ENCODE assay signal across 9 mouse cellular contexts in the genomic region with DNA sequence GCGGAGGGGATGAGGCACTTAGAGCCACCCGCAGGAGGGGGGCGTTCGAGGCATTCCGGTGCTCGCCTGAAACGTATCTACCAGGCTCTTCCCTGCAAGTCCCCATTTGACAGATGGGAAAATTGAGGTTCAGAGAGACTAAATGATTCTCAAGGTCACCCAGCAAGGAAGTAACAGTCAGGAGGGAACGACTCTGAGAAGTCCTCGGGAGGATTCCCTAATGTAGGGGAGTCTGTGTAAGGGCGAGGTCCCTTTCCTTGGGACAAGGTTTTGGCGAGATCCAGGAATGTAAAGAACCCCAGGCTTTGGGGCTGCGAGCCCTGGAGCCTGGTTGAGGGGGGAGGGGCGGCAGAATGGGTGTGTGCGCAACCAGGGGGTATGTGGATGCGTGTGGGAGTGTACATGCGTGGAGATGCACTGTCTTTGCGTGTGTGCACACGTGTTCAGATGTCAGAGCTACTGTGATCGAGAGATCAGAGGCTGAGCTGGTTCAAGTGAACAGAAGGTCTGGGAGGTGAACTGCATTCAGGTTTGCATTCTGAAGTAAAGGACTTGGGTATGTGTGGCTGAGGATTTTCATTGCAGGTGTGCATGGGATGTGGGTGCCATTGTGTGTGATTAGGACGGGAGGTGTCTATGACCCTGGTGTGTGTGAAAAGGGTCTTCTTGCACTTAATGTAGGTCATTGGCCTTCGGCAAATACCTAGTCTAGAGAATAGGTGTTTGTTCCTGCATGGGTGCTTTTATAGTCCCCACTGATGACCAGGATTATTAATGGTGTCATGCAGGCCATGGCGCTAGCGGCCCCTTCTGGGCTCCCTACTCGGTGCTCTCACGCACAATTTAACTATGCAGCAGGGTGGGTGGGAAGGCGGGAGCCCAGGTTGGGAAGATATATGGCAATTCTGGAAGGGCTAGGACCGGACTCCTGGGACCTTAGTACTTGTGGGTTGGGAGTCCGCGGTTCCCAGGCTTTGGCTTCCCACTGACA. TPM values are rescaled to one million over a fixed set of nuclear protein-coding genes. Genes with fewer than 3 reads are reported as not detected.
A peak's percentile ranks its signal among the peaks of the same experiment; 100 is the strongest.
DNase-seq lines count a peak whose midpoint lies in the region; ATAC-seq and TF ChIP-seq lines count a peak whose summit lies in the region.
"Had no signal": no experiment of that assay in that cellular context is flagged by ENCODE, and none has a peak within 500 bp of the region (broad histone marks: within the 10 kb centered on the region; RNA-seq: fewer than 3 reads in every experiment).

No protein-coding gene starts in this region.

- H3K27ac ChIP-seq in cerebellum, adult 2 months (ENCODE audit: insufficient read depth, low read length): no peak overlapping the region
- H3K27ac ChIP-seq in forebrain, embryonic 15.5 days (replicated peaks): no peak overlapping the region
- peak overlapping the region; percentile 83 for H3K27ac ChIP-seq in midbrain, embryonic 16.5 days (ENCODE audit: low read length)

- no peaks in the 10 kb centered on the region for H3K27me3 ChIP-seq in cerebellum, adult 2 months (ENCODE audit: control insufficient read depth, insufficient read depth, low read length)
- peaks cover 21% of the 10 kb centered on the region for H3K27me3 ChIP-seq in forebrain, embryonic 15.5 days
- peaks cover 2% of the 10 kb centered on the region; the same call in 1 of the 2 replicates for H3K27me3 ChIP-seq in midbrain, embryonic 16.5 days (ENCODE audit: control insufficient read depth, insufficient read depth, low read depth, low read length)

- no peak for TF ChIP-seq CTCF in cerebellum, adult 2 months (IDR thresholded peaks at IDR 0.05; ENCODE audit: borderline replicate concordance, insufficient read depth, low read depth, low read length)

- ATAC-seq in CD4-positive, CD25-positive, alpha-beta regulatory T cell, adult 4 months: peak; percentile 27
- ATAC-seq in forebrain, embryonic 15.5 days (replicated peaks): no peak
- peak; percentile 13; the same call in 1 of the 2 replicates for ATAC-seq in midbrain, embryonic 16.5 days

- H3K36me3 ChIP-seq in forebrain, embryonic 15.5 days: no peaks in the 10 kb centered on the region
- no peaks in the 10 kb centered on the region for H3K36me3 ChIP-seq in midbrain, embryonic 16.5 days (ENCODE audit: control insufficient read depth, insufficient read depth, low read length)

- H3K9me3 ChIP-seq in forebrain, embryonic 15.5 days: no peaks in the 10 kb centered on the region
- no peaks in the 10 kb centered on the region for H3K9me3 ChIP-seq in midbrain, embryonic 16.5 days (replicated peaks; ENCODE audit: control insufficient read depth, low read length, poor library complexity, severe bottlenecking)

- DNase-seq in cerebellum, adult 2 months: peak; percentile 34 to 44
- no peak for DNase-seq in cerebellum, adult 11 months
- peak; percentile 61 for DNase-seq in kidney, postnatal 10 days
- no peak for DNase-seq in left cerebral cortex, adult 11 months (ENCODE audit: low spot score)
- DNase-seq in spleen, postnatal 14 days (ENCODE audit: low spot score in 2 of 2): no peak

- peak overlapping the region; percentile 60 for H3K4me3 ChIP-seq in cerebellum, adult 2 months (replicated peaks; ENCODE audit: insufficient read depth, low read depth, low read length)
- peak overlapping the region; percentile 79 for H3K4me3 ChIP-seq in forebrain, embryonic 15.5 days
- peak overlapping the region; percentile 65 for H3K4me3 ChIP-seq in midbrain, embryonic 16.5 days (ENCODE audit: low read depth, low read length)

- H3K9ac ChIP-seq in forebrain, embryonic 15.5 days (replicated peaks): peak overlapping the region; percentile 63
- H3K9ac ChIP-seq in midbrain, embryonic 16.5 days (ENCODE audit: low read depth, low read length): peak overlapping the region; percentile 83

- peaks cover 5% of the 10 kb centered on the region; the same call in 1 of the 2 replicates for H3K4me1 ChIP-seq in cerebellum, adult 2 months (ENCODE audit: control insufficient read depth, insufficient read depth, low read length)
- H3K4me1 ChIP-seq in forebrain, embryonic 15.5 days: peaks cover 39% of the 10 kb centered on the region
- peaks cover 34% of the 10 kb centered on the region for H3K4me1 ChIP-seq in midbrain, embryonic 16.5 days (ENCODE audit: control insufficient read depth, insufficient read depth, low read length)

- WGBS in cerebellum, adult 2 months: 19% methylated on average over 29 of the region's 29 CpGs
- WGBS in forebrain, embryonic 15.5 days: 3% methylated on average over 29 of the region's 29 CpGs
- WGBS in midbrain, embryonic 16.5 days: 1% methylated on average over 28 of the region's 29 CpGs

- no peak for TF ChIP-seq POLR2A in cerebellum, adult 2 months (IDR thresholded peaks at IDR 0.05; ENCODE audit: borderline replicate concordance, insufficient read depth, low read length)

- H3K4me2 ChIP-seq in forebrain, embryonic 15.5 days (replicated peaks): peak overlapping the region; percentile 99
- H3K4me2 ChIP-seq in midbrain, embryonic 16.5 days (ENCODE audit: low read length): peak overlapping the region; percentile 97

RNA-seq across cellular contexts. Expression of gene Rasgrp2, which starts 1.3 kb away (rescaled TPM):
- polyA plus RNA-seq in cerebellum, adult 2 months (2012; rRNA removed): 78.5 and 90.1 TPM in 2 replicates
- polyA plus RNA-seq in CD4-positive, CD25-positive, alpha-beta regulatory T cell, adult 4 months (2017; shearing (Covaris generic)): 100 to 1,000 TPM in 1 of 2 experiments, 10 to 100 TPM in 1; 80.3 to 117 TPM
- 34.6 and 41.3 TPM in 2 replicates for polyA plus RNA-seq in forebrain, embryonic 15.5 days (2015; fragmentation: Nextera tagmentation; extraction: Ambion mirVana)
- polyA plus RNA-seq in midbrain, embryonic 16.5 days (2015; fragmentation: Nextera tagmentation; extraction: Ambion mirVana): 91.4 and 139 TPM in 2 replicates

RNA-seq across cellular contexts. Expression of gene Pygm, which starts 16.2 kb away (rescaled TPM):
- 90.1 and 101 TPM in 2 replicates for polyA plus RNA-seq in cerebellum, adult 2 months (2012; rRNA removed)
- 10 to 100 TPM in 1 of 2 experiments, 1 to 10 TPM in 1; 2.0 to 14.2 TPM for polyA plus RNA-seq in CD4-positive, CD25-positive, alpha-beta regulatory T cell, adult 4 months (2017; shearing (Covaris generic))
- polyA plus RNA-seq in forebrain, embryonic 15.5 days (2015; fragmentation: Nextera tagmentation; extraction: Ambion mirVana): 3.4 and 3.5 TPM in 2 replicates
- polyA plus RNA-seq in midbrain, embryonic 16.5 days (2015; fragmentation: Nextera tagmentation; extraction: Ambion mirVana): 7.3 and 7.5 TPM in 2 replicates

RNA-seq across cellular contexts. Expression of gene Nrxn2, which starts 18.1 kb away (rescaled TPM):
- polyA plus RNA-seq in cerebellum, adult 2 months (2012; rRNA removed): 420 and 504 TPM in 2 replicates
- polyA plus RNA-seq in CD4-positive, CD25-positive, alpha-beta regulatory T cell, adult 4 months (2017; shearing (Covaris generic)): not detected
- polyA plus RNA-seq in forebrain, embryonic 15.5 days (2015; fragmentation: Nextera tagmentation; extraction: Ambion mirVana): 31.1 and 32.4 TPM in 2 replicates
- polyA plus RNA-seq in midbrain, embryonic 16.5 days (2015; fragmentation: Nextera tagmentation; extraction: Ambion mirVana): 30.4 and 37.5 TPM in 2 replicates
- polyA plus RNA-seq: Patski had no signal

RNA-seq across cellular contexts. Expression of gene Sf1, which starts 36.9 kb away (rescaled TPM):
- polyA plus RNA-seq in cerebellum, adult 2 months (2012; rRNA removed): 175 and 196 TPM in 2 replicates
- polyA plus RNA-seq in CD4-positive, CD25-positive, alpha-beta regulatory T cell, adult 4 months (2017; shearing (Covaris generic)): 10 to 100 TPM; 55.3 to 56.7 TPM
- polyA plus RNA-seq in forebrain, embryonic 15.5 days (2015; fragmentation: Nextera tagmentation; extraction: Ambion mirVana): 119 and 134 TPM in 2 replicates
- 95.9 and 99.5 TPM in 2 replicates for polyA plus RNA-seq in midbrain, embryonic 16.5 days (2015; fragmentation: Nextera tagmentation; extraction: Ambion mirVana)

RNA-seq across cellular contexts. Expression of gene Map4k2, which starts 59.5 kb away (rescaled TPM):
- 317 and 326 TPM in 2 replicates for polyA plus RNA-seq in cerebellum, adult 2 months (2012; rRNA removed)
- 100 to 1,000 TPM in 1 of 2 experiments, 10 to 100 TPM in 1; 77.5 to 135 TPM for polyA plus RNA-seq in CD4-positive, CD25-positive, alpha-beta regulatory T cell, adult 4 months (2017; shearing (Covaris generic))
- polyA plus RNA-seq in forebrain, embryonic 15.5 days (2015; fragmentation: Nextera tagmentation; extraction: Ambion mirVana): 12.7 and 14.1 TPM in 2 replicates
- polyA plus RNA-seq in midbrain, embryonic 16.5 days (2015; fragmentation: Nextera tagmentation; extraction: Ambion mirVana): 19.0 and 20.1 TPM in 2 replicates

Comparison
In these comparisons a context has a peak if more than half of its experiments do, and no peak if none do; other contexts are left out.
1. DNase-seq: peak in cerebellum, adult 2 months (2 of 2) and kidney, postnatal 10 days (single experiment); none in cerebellum, adult 11 months (single experiment), left cerebral cortex, adult 11 months (single experiment) and spleen, postnatal 14 days (0 of 2).
2. RNA of gene Nrxn2, which starts 18.1 kb away (polyA plus RNA-seq): 420 to 504 TPM in cerebellum, adult 2 months, 30.4 to 37.5 TPM in midbrain, embryonic 16.5 days and 31.1 to 32.4 TPM in forebrain, embryonic 15.5 days; not detected in CD4-positive, CD25-positive, alpha-beta regulatory T cell, adult 4 months; every median in the first group is over 10 times any median in the second.
3. Peak in every context shown above with its lines, with median percentiles within 50 percentile points of each other: H3K4me3 ChIP-seq.